Comparison of ENCODE assay signal across 15 mouse cellular contexts in genomic region chr2:71758591-71759531, GRCm38 (mm10). TPM values are rescaled to one million over a fixed set of nuclear protein-coding genes. Genes with fewer than 3 reads are reported as not detected.
DNase-seq lines count a peak whose midpoint lies in the region; ATAC-seq lines count a peak whose summit lies in the region.
"Had no signal": no experiment of that assay in that cellular context is flagged by ENCODE, and none has a peak within 500 bp of the region (broad histone marks: within the 10 kb centered on the region; RNA-seq: fewer than 3 reads in every experiment).

No protein-coding gene starts in this region.

- peak overlapping the region; percentile 8; the same call in 1 of the 2 replicates for H3K4me2 ChIP-seq in limb, embryonic 12.5 days
- 0 out of 2 replicates have a peak overlapping the region, but pooled peaks have one; percentile 7 for H3K4me2 ChIP-seq in embryonic facial prominence, embryonic 14.5 days (ENCODE audit: low read depth, low read length)
- H3K4me2 ChIP-seq: hindbrain, embryonic 14.5 days; limb, embryonic 15.5 days had no signal

- no peak overlapping the region for H3K9ac ChIP-seq in limb, embryonic 12.5 days (replicated peaks)
- H3K9ac ChIP-seq in embryonic facial prominence, embryonic 14.5 days (ENCODE audit: low read depth, low read length), result no peak overlapping the region
- H3K9ac ChIP-seq: forebrain, postnatal 0 days; hindbrain, embryonic 14.5 days; limb, embryonic 15.5 days had no signal

- H3K4me1 ChIP-seq in limb, embryonic 12.5 days (replicated peaks), result peaks cover 12% of the 10 kb centered on the region
- H3K4me1 ChIP-seq in limb, embryonic 10.5 days, result peaks cover 17% of the 10 kb centered on the region
- H3K4me1 ChIP-seq in embryonic facial prominence, embryonic 14.5 days (ENCODE audit: control insufficient read depth, insufficient read depth, low read length), result no peaks in the 10 kb centered on the region

- no peaks in the 10 kb centered on the region for H3K36me3 ChIP-seq in limb, embryonic 12.5 days
- H3K36me3 ChIP-seq in limb, embryonic 10.5 days, result no peaks in the 10 kb centered on the region
- no peaks in the 10 kb centered on the region for H3K36me3 ChIP-seq in embryonic facial prominence, embryonic 14.5 days (ENCODE audit: control insufficient read depth, insufficient read depth, low read length)
- H3K36me3 ChIP-seq: limb, embryonic 15.5 days had no signal

- WGBS in limb, embryonic 12.5 days, result 36% methylated on average over 19 of the region's 19 CpGs
- WGBS in limb, embryonic 10.5 days, result 45% methylated on average over 19 of the region's 19 CpGs
- WGBS in embryonic facial prominence, embryonic 14.5 days, result 44% methylated on average over 19 of the region's 19 CpGs

- H3K27ac ChIP-seq in limb, embryonic 12.5 days, result no peak overlapping the region
- no peak overlapping the region for H3K27ac ChIP-seq in limb, embryonic 10.5 days
- H3K27ac ChIP-seq in embryonic facial prominence, embryonic 14.5 days (replicated peaks; ENCODE audit: low read depth, low read length), result no peak overlapping the region
- H3K27ac ChIP-seq: hindbrain, embryonic 14.5 days; limb, embryonic 15.5 days; macrophage had no signal

- H3K9me3 ChIP-seq in limb, embryonic 12.5 days, result no peaks in the 10 kb centered on the region
- H3K9me3 ChIP-seq in limb, embryonic 10.5 days (replicated peaks), result no peaks in the 10 kb centered on the region
- no peaks in the 10 kb centered on the region for H3K9me3 ChIP-seq in embryonic facial prominence, embryonic 14.5 days (ENCODE audit: control insufficient read depth, low read length)
- H3K9me3 ChIP-seq: limb, embryonic 15.5 days had no signal

- no peak overlapping the region for H3K4me3 ChIP-seq in limb, embryonic 12.5 days (replicated peaks)
- no peak overlapping the region for H3K4me3 ChIP-seq in limb, embryonic 10.5 days
- H3K4me3 ChIP-seq in embryonic facial prominence, embryonic 14.5 days (ENCODE audit: low read depth, low read length), result no peak overlapping the region
- H3K4me3 ChIP-seq: limb, embryonic 15.5 days had no signal

- H3K27me3 ChIP-seq in limb, embryonic 12.5 days, result 0 out of 2 replicates have a peak, but pooled peaks cover 7% of the 10 kb centered on the region
- H3K27me3 ChIP-seq in limb, embryonic 10.5 days (ENCODE audit: low read depth, poor library complexity, severe bottlenecking), result peaks cover 8% of the 10 kb centered on the region; the same call in 1 of the 2 replicates
- no peaks in the 10 kb centered on the region for H3K27me3 ChIP-seq in embryonic facial prominence, embryonic 14.5 days (replicated peaks; ENCODE audit: control insufficient read depth, insufficient read depth, low read length)
- H3K27me3 ChIP-seq: limb, embryonic 15.5 days had no signal

- ATAC-seq in limb, embryonic 12.5 days (ENCODE audit: insufficient number of reproducible peaks, insufficient read depth, low FRiP score, low TSS enrichment, low read depth), result no peak
- ATAC-seq in embryonic facial prominence, embryonic 14.5 days (ENCODE audit: low read depth), result no peak
- no peak for ATAC-seq in cerebellum, adult (ENCODE audit: insufficient number of reproducible peaks, low FRiP score, low TSS enrichment)
- ATAC-seq: forebrain, postnatal 0 days had no signal

- DNase-seq in limb, embryonic 10.5 days (ENCODE audit: low spot score), result no peak
- DNase-seq in thymus, postnatal 4 days, result peak; percentile 19
- no peak for DNase-seq in thymus, postnatal 10 days (ENCODE audit: low spot score in 2 of 2)
- DNase-seq in embryonic facial prominence, embryonic 14.5 days (ENCODE audit: low spot score), result peak; percentile 69
- DNase-seq in adrenal gland, postnatal 36 days, result no peak
- DNase-seq: cerebellum, adult 11-12 months; forebrain, postnatal 0 days; gastrocnemius, postnatal 36 days; kidney, postnatal 14 days; right cerebral cortex, postnatal 25 days had no signal

RNA-seq across cellular contexts. Expression of gene Itga6, which starts 13.4 kb away (rescaled TPM):
- polyA plus RNA-seq in limb, embryonic 12.5 days (2016; fragmentation: Nextera tagmentation; extraction: Ambion mirVana), result 30.0 and 32.7 TPM in 2 replicates
- 19.1 and 22.3 TPM in 2 replicates for polyA plus RNA-seq in limb, embryonic 10.5 days (2016; fragmentation: Nextera tagmentation; extraction: Ambion mirVana)
- polyA plus RNA-seq in embryonic facial prominence, embryonic 14.5 days (2014; fragmentation: Nextera tagmentation; extraction: Ambion mirVana), result 64.5 and 70.4 TPM in 2 replicates
- total RNA-seq in adrenal gland, postnatal 36 days (2021), result 100 to 1,000 TPM; 156 to 185 TPM

Comparison
In these comparisons a context has a peak if more than half of its experiments do, and no peak if none do; other contexts are left out.
1. DNase-seq: peak in thymus, postnatal 4 days (single experiment) and embryonic facial prominence, embryonic 14.5 days (single experiment); none in limb, embryonic 10.5 days (single experiment), thymus, postnatal 10 days (0 of 2) and adrenal gland, postnatal 36 days (0 of 2).